20 mouse cellular contexts compared by ENCODE assay signal in genomic region chr10:120446799-120447198, GRCm38 (mm10). TPM values are rescaled to one million over a fixed set of nuclear protein-coding genes. Genes with fewer than 3 reads are reported as not detected.
"Had no signal": no experiment of that assay in that cellular context is flagged by ENCODE, and none has a peak within 500 bp of the region (broad histone marks: within the 10 kb centered on the region; RNA-seq: fewer than 3 reads in every experiment).

No protein-coding gene starts in this region.

- ATAC-seq: liver, postnatal 0 days; midbrain, embryonic 13.5 days; midbrain, embryonic 16.5 days had no signal

- H3K9me3 ChIP-seq: limb, embryonic 12.5 days; limb, embryonic 15.5 days; lung, embryonic 15.5 days; midbrain, embryonic 10.5 days; midbrain, embryonic 13.5 days had no signal

- H3K9ac ChIP-seq: limb, embryonic 12.5 days; limb, embryonic 15.5 days; liver, embryonic 14.5 days; liver, postnatal 0 days; lung, embryonic 15.5 days; midbrain, embryonic 13.5 days had no signal

- H3K27ac ChIP-seq: layer of hippocampus, adult 2 months; limb, embryonic 12.5 days; limb, embryonic 15.5 days; liver, embryonic 14.5 days; lung, embryonic 15.5 days; midbrain, embryonic 10.5 days; midbrain, embryonic 13.5 days had no signal

- DNase-seq: kidney, adult 11 months; kidney, adult 8-10 months; layer of hippocampus, adult 9-11 months; liver, postnatal 0 days; lung, postnatal 10 days; lung, postnatal 36 days; thymus, adult 18-20 months; thymus, postnatal 36 days had no signal

- H3K4me2 ChIP-seq: limb, embryonic 12.5 days; limb, embryonic 15.5 days; liver, embryonic 11.5 days; lung, embryonic 15.5 days; midbrain, embryonic 13.5 days had no signal

- H3K36me3 ChIP-seq: limb, embryonic 15.5 days; lung, embryonic 15.5 days; midbrain, embryonic 13.5 days had no signal

- H3K27me3 ChIP-seq: limb, embryonic 12.5 days; limb, embryonic 15.5 days; lung, embryonic 15.5 days; midbrain, embryonic 13.5 days had no signal

- H3K4me1 ChIP-seq: lung, embryonic 15.5 days had no signal

- H3K4me3 ChIP-seq: layer of hippocampus, adult 2 months; limb, embryonic 12.5 days; limb, embryonic 15.5 days; lung, embryonic 15.5 days; midbrain, embryonic 10.5 days; midbrain, embryonic 13.5 days had no signal

RNA-seq across cellular contexts. Expression of gene Hmga2, which starts 29.5 kb away (rescaled TPM):
- total RNA-seq: monocyte, adult 5-6 weeks had no signal
- polyA plus RNA-seq: spleen, adult 2 months; urinary bladder, adult 2 months had no signal
